Mouse (Mus musculus) frontal cortex, adult (tissue): ENCODE results near the gene Zfp979.
"Not testable (repeated sequence)": the region's sequence is repeated elsewhere in the genome, so short reads cannot be mapped to it uniquely, and the experiment has no call there.

Experiments
- ATAC-seq: cut with Nextera tagmentation; 2 replicates; pipeline ENCODE4 v1.9.2; 2017; ENCODE audit warnings: mild to moderate bottlenecking, moderate library complexity, mixed read lengths; ENCODE audit not compliant: low TSS enrichment

Zfp979 gene

DNA sequence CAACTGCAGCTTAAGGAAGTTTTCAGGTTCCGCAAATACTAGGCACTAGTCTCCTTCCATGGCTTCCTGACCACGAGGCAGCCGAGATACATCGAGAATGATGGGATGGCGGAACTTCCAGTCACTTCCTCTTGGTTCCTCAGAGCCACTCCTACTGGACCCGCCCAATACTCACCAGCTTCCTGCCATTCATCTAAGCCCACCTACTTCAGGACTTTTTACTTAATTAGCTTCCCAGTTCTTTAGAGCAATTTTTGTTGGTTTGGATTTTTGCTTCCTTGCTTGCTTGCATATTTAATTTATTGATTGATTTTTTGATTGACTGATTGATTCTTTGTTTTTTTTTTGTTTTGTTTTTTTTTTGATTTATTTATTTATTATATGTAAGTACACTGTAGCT, at the start of gene Zfp979:
TSS of gene Zfp979 (minus strand) at position 101 of the 400 bp plus-strand sequence.
- not testable (repeated sequence) for ATAC-seq

DNA sequence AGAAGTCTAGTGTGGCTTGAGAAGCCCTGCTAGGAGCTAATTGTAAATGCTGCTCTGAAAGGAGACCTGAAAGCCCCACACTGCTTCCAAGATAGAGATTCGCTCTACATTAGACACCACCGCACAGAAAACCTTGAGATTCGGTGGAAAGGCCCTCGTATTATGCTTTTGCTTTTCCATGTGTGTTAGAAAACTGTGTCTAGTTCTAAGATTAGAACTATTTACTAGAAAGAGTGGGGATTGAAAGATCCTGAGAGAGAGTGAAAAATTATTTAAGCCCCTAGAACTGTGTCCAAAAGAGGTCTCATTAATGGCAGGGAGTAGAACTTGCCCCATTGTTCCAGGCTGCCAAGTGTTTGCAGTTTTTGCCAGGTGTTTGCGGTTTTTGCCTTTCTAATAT, 12.9 kb upstream of the Zfp979 start:
- ATAC-seq: not testable (repeated sequence)

DNA sequence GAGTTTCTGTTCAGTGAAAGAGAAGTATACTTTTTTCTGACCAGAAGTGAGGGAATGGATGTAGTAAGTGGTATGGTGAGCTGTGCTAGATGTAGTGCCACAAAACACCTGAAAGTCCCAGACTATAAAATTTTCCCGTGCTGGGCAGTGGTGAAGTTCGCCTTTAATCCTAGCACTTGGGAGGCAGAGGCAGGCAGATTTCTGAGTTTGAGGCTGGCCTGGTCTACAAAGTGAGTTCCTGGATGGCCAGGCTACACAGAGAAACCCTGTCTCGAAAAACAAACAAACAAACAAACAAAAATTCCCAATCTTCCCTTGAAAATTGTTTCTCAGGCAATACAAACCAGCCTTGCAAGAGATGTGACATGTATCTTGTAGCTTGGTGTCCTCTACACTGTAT, 5.1 kb upstream of the Zfp979 start:
- not testable (repeated sequence) for ATAC-seq

DNA sequence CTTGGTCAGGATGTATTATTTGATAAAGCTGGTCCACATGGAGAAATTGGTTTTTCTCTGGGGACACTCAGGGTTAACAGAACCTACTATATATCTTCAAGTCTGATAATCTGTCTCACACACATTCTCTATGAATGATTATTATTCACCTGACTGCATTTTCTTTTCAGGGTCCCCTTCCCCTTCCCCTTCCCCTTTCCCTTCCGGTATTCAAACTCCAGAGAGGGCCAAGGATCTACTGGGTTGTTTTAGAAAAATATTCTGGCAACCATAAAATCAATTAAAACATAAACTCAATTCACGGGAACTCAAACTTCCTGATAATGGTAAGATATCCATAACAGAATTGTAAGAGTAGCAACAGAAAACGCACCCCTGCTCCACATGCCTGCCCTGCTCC, 381 bp downstream of the Zfp979 start:
- ATAC-seq: not testable (repeated sequence)

- ATAC-seq: not testable (repeated sequence)
Observed at GRCm38 (mm10) chr4:147633818-147634262, 8.5 kb downstream of the Zfp979 start.

DNA sequence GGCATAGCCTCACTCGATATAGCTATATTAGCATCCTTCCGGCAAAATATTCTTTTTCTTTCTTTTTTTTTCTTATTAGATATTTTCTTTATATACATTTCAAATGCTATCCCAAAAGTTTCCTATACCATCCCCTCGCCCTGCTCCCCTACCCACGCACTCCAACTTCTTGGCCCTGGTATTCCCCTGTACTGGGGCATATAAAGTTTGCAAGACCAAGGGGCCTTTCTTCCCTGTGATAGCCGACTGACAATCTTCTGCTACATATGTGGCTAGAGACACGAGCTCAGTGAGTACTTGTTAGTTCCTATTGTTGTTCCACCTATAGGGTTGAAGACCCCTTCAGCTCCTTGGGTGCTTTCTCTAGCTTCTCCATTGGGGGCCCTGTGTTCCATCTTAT, 35.8 kb downstream of the Zfp979 start:
- not testable (repeated sequence) for ATAC-seq

DNA sequence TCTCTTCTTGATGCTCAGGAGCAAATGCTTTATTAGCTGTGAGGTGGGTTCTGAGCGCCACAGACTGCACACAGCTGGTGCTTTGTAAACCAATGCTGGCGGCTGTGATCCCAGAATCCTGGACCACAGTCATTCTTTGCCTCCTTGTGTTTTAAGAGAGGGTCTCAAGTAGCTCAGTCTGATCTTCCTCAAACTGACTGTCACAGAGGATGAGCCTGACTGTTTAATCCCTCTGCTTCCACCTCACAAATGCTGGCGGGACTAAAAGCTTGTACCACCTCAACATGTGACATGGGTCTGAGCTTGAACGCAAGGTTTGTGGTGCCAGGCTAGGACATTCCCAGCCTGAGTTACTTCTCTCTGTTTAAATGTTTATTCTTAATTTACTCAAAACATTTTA, 36.8 kb downstream of the Zfp979 start:
- ATAC-seq: no peak

- ATAC-seq: no peak
Observed at GRCm38 (mm10) chr4:147603806-147604205, 38.5 kb downstream of the Zfp979 start.

DNA sequence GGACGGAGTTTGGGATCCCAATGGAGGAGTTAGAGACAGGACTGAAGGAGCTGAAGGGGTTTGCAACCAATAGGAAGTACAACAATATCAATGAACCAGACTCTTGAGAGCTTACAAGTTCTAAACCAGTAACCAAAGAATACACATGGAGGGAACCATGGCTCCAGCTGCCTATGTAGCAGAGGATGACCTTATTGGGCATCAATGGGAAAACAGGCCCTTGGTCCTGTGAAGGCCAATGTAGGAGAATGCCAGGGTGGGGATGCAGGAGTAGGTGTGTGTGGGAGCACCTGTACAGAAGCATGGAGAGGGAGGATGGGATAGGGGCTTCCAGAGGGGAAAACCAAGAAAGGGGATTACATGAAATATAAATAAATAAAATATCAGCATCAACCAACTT, 40.4 kb downstream of the Zfp979 start:
- ATAC-seq: no peak

DNA sequence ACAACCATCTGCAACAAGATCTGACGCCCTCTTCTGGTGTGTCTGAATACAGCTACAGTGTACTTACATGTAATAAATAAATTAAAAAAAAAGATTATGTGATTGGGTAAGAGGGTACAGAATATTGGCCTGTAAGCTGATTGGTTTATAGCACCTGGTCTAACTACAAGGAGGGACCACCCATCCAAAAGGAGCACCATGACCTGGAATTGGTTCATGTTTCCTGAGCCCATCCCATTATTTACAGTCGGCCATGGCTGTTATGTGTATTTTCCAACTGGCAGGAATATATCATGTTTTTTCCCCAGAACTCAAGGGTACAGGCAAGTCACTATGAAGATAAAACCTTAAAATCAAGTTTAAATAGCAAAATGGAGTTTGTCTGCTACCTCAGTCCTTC, 43.5 kb downstream of the Zfp979 start:
- ATAC-seq: no peak

DNA sequence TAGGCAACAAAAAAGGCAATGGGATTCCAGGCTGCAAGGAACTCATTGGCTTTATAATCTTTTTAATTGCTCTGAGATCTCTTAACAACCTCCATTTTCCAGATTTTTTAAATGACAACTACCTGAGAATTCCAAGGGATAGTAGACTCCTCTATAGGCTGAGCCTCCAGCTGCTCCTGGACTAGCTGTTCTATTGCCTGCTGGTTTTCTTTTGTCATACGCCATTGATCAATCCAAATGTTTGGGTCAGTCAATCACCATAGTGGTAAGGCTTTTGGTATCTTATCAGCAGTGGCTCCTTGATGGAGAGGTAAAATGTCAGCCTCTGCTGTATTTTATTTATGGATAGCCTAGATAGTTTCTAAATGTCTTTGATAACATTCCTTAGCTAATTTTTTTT, 44.6 kb downstream of the Zfp979 start:
- no peak for ATAC-seq

DNA sequence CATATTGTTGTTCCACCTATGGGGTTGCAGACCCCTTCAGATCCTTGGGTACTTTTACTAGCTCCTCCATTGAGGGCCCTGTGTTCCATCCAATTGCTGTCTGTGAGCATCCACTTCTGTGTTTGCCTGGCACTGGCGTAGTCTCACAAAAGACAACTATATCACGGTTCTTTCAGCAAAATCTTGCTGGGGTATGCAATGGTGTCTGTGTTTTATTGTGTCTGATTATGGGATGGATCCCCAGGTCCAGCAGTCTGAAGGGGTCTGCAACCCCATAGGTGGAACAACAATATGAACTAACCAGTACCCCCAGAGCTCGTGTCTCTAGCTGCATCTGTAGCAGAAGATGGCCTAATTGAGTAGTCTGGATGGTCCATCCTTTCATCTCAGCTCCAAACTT, 47.7 kb downstream of the Zfp979 start:
- ATAC-seq: not testable (repeated sequence)

DNA sequence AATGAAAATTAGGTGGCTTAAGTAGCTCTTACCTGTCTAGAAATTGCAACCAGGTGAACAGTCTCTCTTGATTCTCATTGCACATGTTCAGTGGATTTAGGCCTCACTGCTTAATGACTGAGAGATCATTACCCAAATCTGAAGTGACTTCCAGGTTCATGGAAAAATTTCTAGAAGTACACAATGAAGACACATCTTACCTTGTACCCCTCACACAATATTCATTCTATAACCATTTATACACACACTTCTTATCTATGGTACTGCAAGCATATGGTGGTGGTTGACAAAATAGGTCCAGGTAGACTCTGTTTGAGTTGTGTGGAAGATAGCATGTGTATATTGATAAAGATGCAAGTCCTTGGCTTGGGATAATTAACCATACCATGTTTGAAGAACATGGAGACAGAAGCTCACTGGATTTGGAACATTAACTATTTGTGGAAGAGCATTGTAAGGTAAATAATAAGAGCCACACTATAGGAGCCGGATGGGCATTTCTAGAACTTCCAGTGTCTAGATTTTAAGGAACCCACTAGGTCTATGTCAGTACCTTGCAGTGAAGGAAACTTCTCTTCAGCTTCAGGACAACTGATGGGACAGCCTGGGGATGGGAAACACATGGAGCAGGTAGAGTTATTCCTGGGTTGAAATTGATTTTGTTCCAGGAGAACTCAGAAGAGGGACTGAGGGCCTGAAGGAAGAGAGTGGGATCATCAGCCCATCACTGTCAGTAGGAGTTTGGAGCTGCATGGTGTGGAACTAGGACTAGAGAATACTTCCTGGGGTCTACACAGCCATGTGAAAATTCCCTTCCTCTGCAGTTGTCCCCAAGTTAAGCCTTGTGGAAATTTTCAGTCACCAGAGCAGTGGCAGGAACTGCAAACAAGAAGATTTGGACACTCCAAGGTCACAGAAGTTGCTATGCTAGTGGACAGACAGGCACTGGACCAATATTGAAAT, 55.5 kb downstream of the Zfp979 start:
- ATAC-seq: no peak

GRCm38 (mm10) chr4:147579371-147579770, 62.9 kb downstream of the Zfp979 start:
- not testable (repeated sequence) for ATAC-seq

DNA sequence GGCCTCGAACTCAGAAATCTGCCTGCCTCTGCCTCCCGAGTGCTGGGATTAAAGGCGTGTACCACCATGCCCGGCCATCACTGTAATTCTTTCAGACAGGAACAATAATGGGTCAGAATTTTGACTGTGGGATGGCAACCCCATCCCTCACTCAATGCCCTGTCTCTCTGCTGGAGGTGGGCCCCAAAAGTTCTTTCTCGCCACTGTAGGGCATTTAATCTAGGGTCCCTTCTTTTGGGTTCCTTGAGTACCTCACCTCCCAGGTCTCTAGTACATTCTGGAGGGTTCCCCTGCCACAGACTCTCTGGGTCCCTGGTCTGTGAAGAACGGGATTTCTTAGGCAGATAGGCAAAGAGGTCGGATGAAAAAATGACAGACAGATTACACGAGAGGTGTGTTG, 71.2 kb downstream of the Zfp979 start:
- ATAC-seq: not testable (repeated sequence)

DNA sequence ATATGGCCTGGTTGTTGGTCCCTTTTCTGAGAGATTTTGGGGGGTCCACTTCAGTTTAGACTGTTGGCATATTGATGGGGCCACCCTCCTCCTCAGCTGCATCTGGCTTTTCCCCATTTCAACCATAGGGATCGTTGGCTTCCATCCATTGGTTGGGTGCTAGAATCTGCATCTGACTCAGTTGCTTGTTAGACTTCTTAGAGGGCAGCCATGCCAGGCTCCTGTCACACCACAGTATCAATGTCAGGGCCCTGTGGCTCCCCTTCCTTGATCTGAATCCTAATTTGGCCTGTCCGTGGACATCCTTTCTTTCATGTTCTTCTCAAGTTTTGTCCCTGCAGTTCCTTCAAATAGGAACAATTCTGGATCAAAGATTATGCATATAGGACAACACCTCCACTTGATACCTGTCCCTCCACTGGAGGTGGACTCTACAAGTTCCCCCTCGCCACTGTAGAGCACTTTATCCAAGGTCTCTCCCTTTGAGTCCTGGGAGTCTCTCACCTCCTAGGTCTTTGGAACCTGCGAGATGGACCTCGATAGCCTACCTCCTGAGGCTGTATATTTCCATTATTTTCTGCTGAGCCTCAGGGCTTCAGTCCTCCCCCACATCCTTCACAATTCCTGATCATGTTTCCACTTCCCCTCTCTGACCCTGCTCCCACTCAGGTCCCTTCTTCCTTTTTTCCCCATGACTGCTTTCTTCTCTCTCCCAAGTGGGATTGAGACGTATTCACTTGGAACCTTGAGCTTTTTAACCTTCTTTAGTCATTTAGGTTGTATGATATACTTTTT, 76.7 kb downstream of the Zfp979 start:
- ATAC-seq: no peak
